Mouse (Mus musculus) stomach, embryonic 15.5 days (tissue): ENCODE data around the gene Msi2. TPM values are rescaled to one million over a fixed set of nuclear protein-coding genes. Genes with fewer than 3 reads are reported as not detected.

Source experiments
- ATAC-seq: fragments of 200-750 bp; cut with Nextera tagmentation; 2 replicates; pipeline ENCODE4 v1.8.0; 2017; ENCODE audit warnings: low read depth, moderate number of reproducible peaks, moderate TSS enrichment; ENCODE audit not compliant: insufficient read depth, low FRiP score
- H3K27ac ChIP-seq: fragments of 300-500 bp; sonication (generic); 2 replicates; pipeline ENCODE4 v1.5.1; 2015; ENCODE audit warnings: mild to moderate bottlenecking, inconsistent platforms
- H3K27me3 ChIP-seq: fragments of 300-500 bp; sonication (generic); replicated peaks from 2 replicates; pipeline ENCODE4 v1.6.1; 2015; ENCODE audit warnings: inconsistent platforms
- H3K36me3 ChIP-seq: fragments of 300-500 bp; sonication (generic); 2 replicates; pipeline ENCODE4 v1.6.1; 2015; ENCODE audit warnings: inconsistent platforms
- H3K4me1 ChIP-seq: fragments of 300-500 bp; sonication (generic); 2 replicates; pipeline ENCODE4 v1.6.1; 2015; ENCODE audit warnings: inconsistent platforms
- H3K4me2 ChIP-seq: fragments of 300-500 bp; sonication (generic); 2 replicates; pipeline ENCODE4 v1.6.1; 2015; ENCODE audit warnings: mild to moderate bottlenecking, inconsistent platforms
- H3K4me3 ChIP-seq: fragments of 300-500 bp; sonication (generic); replicated peaks from 2 replicates; pipeline ENCODE4 v1.5.1; 2015; ENCODE audit warnings: inconsistent platforms
- H3K9ac ChIP-seq: fragments of 300-500 bp; sonication (generic); 2 replicates; pipeline ENCODE4 v1.6.1; 2015; ENCODE audit warnings: inconsistent platforms
- H3K9me3 ChIP-seq: fragments of 300-500 bp; sonication (generic); 2 replicates; pipeline ENCODE4 v1.6.1; 2016; ENCODE audit warnings: inconsistent platforms
- WGBS: fragments of 180-500 bp; shearing (Covaris S2); methylation state at CpG from one replicate; pipeline ENCODE4 v1.1.7; 2015; 5-methylcytosine and 5-hydroxymethylcytosine counted together
- polyA plus RNA-seq: library from polyadenylated mRNA; unstranded; fragments of >200 nt; fragmentation: Nextera tagmentation; extraction: Ambion mirVana; gene quantifications from 2 replicates; pipeline ENCODE4 v1.2.1, GENCODE M21; 2015

Gene Msi2
- polyA plus RNA-seq, 1 experiment from 2014 or later: 13.7 TPM

GRCm38 (mm10) chr11:88669106-88669505 lies 49.2 kb downstream of the Msi2 start:
- ATAC-seq: no peak
- Histone ChIP-seq H3K27ac (no peak overlapping the region), H3K9ac (no peak overlapping the region), H3K27me3 (no peaks in the 10 kb centered on the region), H3K36me3 (peaks cover 4% of the 10 kb centered on the region; the same call in 1 of the 2 replicates), H3K4me1 (no peaks in the 10 kb centered on the region), H3K9me3 (no peaks in the 10 kb centered on the region), H3K4me2 (no peak overlapping the region), H3K4me3 (no peak overlapping the region)
- 81% methylated on average over 7 of the region's 7 CpGs for WGBS

- H3K4me1 ChIP-seq: no peaks in the 10 kb centered on the region
- WGBS: 90% methylated on average over 14 of the region's 14 CpGs
- H3K4me3 ChIP-seq: no peak overlapping the region
- ATAC-seq: no peak
- H3K27me3 ChIP-seq: no peaks in the 10 kb centered on the region
- H3K36me3 ChIP-seq: peaks cover 4% of the 10 kb centered on the region; the same call in 1 of the 2 replicates
- no peak overlapping the region for H3K4me2 ChIP-seq
- no peak overlapping the region for H3K9ac ChIP-seq
- no peak overlapping the region for H3K27ac ChIP-seq
- H3K9me3 ChIP-seq: no peaks in the 10 kb centered on the region
Measured at GRCm38 (mm10) chr11:88668345-88668744, 50.0 kb downstream of the Msi2 start.

- no peak overlapping the region for H3K4me2 ChIP-seq
- no peak overlapping the region for H3K4me3 ChIP-seq
- H3K4me1 ChIP-seq: peaks cover 5% of the 10 kb centered on the region; the same call in 1 of the 2 replicates
- H3K9ac ChIP-seq: no peak overlapping the region
- no peaks in the 10 kb centered on the region for H3K36me3 ChIP-seq
- WGBS: 72% methylated on average over 15 of the region's 15 CpGs
- H3K9me3 ChIP-seq: no peaks in the 10 kb centered on the region
- H3K27me3 ChIP-seq: no peaks in the 10 kb centered on the region
- ATAC-seq: no peak
- H3K27ac ChIP-seq: no peak overlapping the region
Measured at GRCm38 (mm10) chr11:88665799-88666198, 52.5 kb downstream of the Msi2 start.

- no peaks in the 10 kb centered on the region for H3K9me3 ChIP-seq
- H3K4me2 ChIP-seq: no peak overlapping the region
- H3K4me3 ChIP-seq: no peak overlapping the region
- peaks cover 5% of the 10 kb centered on the region; the same call in 1 of the 2 replicates for H3K4me1 ChIP-seq
- no peak overlapping the region for H3K27ac ChIP-seq
- H3K27me3 ChIP-seq: no peaks in the 10 kb centered on the region
- H3K36me3 ChIP-seq: no peaks in the 10 kb centered on the region
- H3K9ac ChIP-seq: no peak overlapping the region
- 66% methylated on average over 11 of the region's 11 CpGs for WGBS
- no peak for ATAC-seq
Measured at GRCm38 (mm10) chr11:88661444-88662180, 56.7 kb downstream of the Msi2 start.

- Histone ChIP-seq H3K27ac (no peak overlapping the region), H3K4me3 (no peak overlapping the region), H3K4me1 (peaks cover 5% of the 10 kb centered on the region; the same call in 1 of the 2 replicates), H3K4me2 (no peak overlapping the region), H3K27me3 (no peaks in the 10 kb centered on the region), H3K36me3 (no peaks in the 10 kb centered on the region), H3K9me3 (no peaks in the 10 kb centered on the region), H3K9ac (no peak overlapping the region)
- no peak for ATAC-seq
- 76% methylated on average over 9 of the region's 9 CpGs for WGBS
Measured at GRCm38 (mm10) chr11:88660404-88660803, 57.9 kb downstream of the Msi2 start.

GRCm38 (mm10) chr11:88658926-88659325 lies 59.4 kb downstream of the Msi2 start:
- no peak for ATAC-seq
- Histone ChIP-seq H3K27ac (no peak overlapping the region), H3K4me2 (no peak overlapping the region), H3K9ac (no peak overlapping the region), H3K9me3 (no peaks in the 10 kb centered on the region), H3K4me3 (no peak overlapping the region), H3K36me3 (no peaks in the 10 kb centered on the region), H3K27me3 (no peaks in the 10 kb centered on the region), H3K4me1 (peaks cover 12% of the 10 kb centered on the region; the same call in 1 of the 2 replicates)
- 86% methylated on average over 5 of the region's 5 CpGs for WGBS

- Histone ChIP-seq H3K36me3 (no peaks in the 10 kb centered on the region), H3K27ac (no peak overlapping the region), H3K27me3 (no peaks in the 10 kb centered on the region), H3K4me3 (no peak overlapping the region), H3K9ac (no peak overlapping the region), H3K9me3 (no peaks in the 10 kb centered on the region), H3K4me1 (peaks cover 11% of the 10 kb centered on the region; the same call in 1 of the 2 replicates), H3K4me2 (no peak overlapping the region)
- no peak for ATAC-seq
- 63% methylated on average over 8 of the region's 8 CpGs for WGBS
Measured at GRCm38 (mm10) chr11:88655786-88656185, 62.5 kb downstream of the Msi2 start.

GRCm38 (mm10) chr11:88655214-88655566 lies 63.1 kb downstream of the Msi2 start:
- Histone ChIP-seq H3K4me1 (peaks cover 11% of the 10 kb centered on the region; the same call in 1 of the 2 replicates), H3K4me2 (no peak overlapping the region), H3K4me3 (no peak overlapping the region), H3K36me3 (no peaks in the 10 kb centered on the region), H3K9me3 (no peaks in the 10 kb centered on the region), H3K27me3 (no peaks in the 10 kb centered on the region), H3K27ac (0 out of 2 replicates have a peak overlapping the region, but pooled peaks have one; percentile 11), H3K9ac (no peak overlapping the region)
- ATAC-seq: peak; percentile 48; the same call in 1 of the 2 replicates
- WGBS: 69% methylated on average over 3 of the region's 3 CpGs

GRCm38 (mm10) chr11:88654391-88655213 lies 63.7 kb downstream of the Msi2 start:
- H3K4me3 ChIP-seq: no peak overlapping the region
- no peak overlapping the region for H3K4me2 ChIP-seq
- WGBS: 66% methylated on average over 18 of the region's 18 CpGs
- peaks cover 11% of the 10 kb centered on the region; the same call in 1 of the 2 replicates for H3K4me1 ChIP-seq
- H3K36me3 ChIP-seq: no peaks in the 10 kb centered on the region
- ATAC-seq: no peak
- no peaks in the 10 kb centered on the region for H3K27me3 ChIP-seq
- H3K9me3 ChIP-seq: no peaks in the 10 kb centered on the region
- H3K27ac ChIP-seq: 0 out of 2 replicates have a peak overlapping the region, but pooled peaks have one; percentile 13
- no peak overlapping the region for H3K9ac ChIP-seq

GRCm38 (mm10) chr11:88650275-88650674 lies 68.0 kb downstream of the Msi2 start:
- H3K4me2 ChIP-seq: no peak overlapping the region
- H3K9me3 ChIP-seq: no peaks in the 10 kb centered on the region
- WGBS: 75% methylated on average over 4 of the region's 4 CpGs
- peaks cover 30% of the 10 kb centered on the region for H3K4me1 ChIP-seq
- no peak overlapping the region for H3K4me3 ChIP-seq
- 0 out of 2 replicates have a peak, but pooled peaks cover 3% of the 10 kb centered on the region for H3K36me3 ChIP-seq
- no peak overlapping the region for H3K27ac ChIP-seq
- no peak for ATAC-seq
- no peak overlapping the region for H3K9ac ChIP-seq
- H3K27me3 ChIP-seq: no peaks in the 10 kb centered on the region

GRCm38 (mm10) chr11:88649009-88649408 lies 69.3 kb downstream of the Msi2 start:
- ATAC-seq: no peak
- Histone ChIP-seq H3K4me1 (peaks cover 23% of the 10 kb centered on the region), H3K9ac (no peak overlapping the region), H3K27me3 (no peaks in the 10 kb centered on the region), H3K9me3 (no peaks in the 10 kb centered on the region), H3K4me3 (no peak overlapping the region), H3K36me3 (0 out of 2 replicates have a peak, but pooled peaks cover 3% of the 10 kb centered on the region), H3K27ac (no peak overlapping the region), H3K4me2 (no peak overlapping the region)
- 36% methylated on average over 2 of the region's 2 CpGs for WGBS

- ATAC-seq: no peak
- no peak overlapping the region for H3K9ac ChIP-seq
- H3K4me2 ChIP-seq: no peak overlapping the region
- H3K36me3 ChIP-seq: 0 out of 2 replicates have a peak, but pooled peaks cover 3% of the 10 kb centered on the region
- H3K9me3 ChIP-seq: no peaks in the 10 kb centered on the region
- no peak overlapping the region for H3K4me3 ChIP-seq
- 39% methylated on average over 5 of the region's 5 CpGs for WGBS
- no peaks in the 10 kb centered on the region for H3K27me3 ChIP-seq
- peaks cover 23% of the 10 kb centered on the region for H3K4me1 ChIP-seq
- H3K27ac ChIP-seq: no peak overlapping the region
Measured at GRCm38 (mm10) chr11:88648407-88648806, 69.9 kb downstream of the Msi2 start.
